Mouse (Mus musculus): ENCODE data around the gene Polr2e. TPM values are rescaled to one million over a fixed set of nuclear protein-coding genes. Genes with fewer than 3 reads are reported as not detected.

Polr2e gene
- polyA plus RNA-seq, 1 experiment from 2014 or later = 157 TPM

DNA sequence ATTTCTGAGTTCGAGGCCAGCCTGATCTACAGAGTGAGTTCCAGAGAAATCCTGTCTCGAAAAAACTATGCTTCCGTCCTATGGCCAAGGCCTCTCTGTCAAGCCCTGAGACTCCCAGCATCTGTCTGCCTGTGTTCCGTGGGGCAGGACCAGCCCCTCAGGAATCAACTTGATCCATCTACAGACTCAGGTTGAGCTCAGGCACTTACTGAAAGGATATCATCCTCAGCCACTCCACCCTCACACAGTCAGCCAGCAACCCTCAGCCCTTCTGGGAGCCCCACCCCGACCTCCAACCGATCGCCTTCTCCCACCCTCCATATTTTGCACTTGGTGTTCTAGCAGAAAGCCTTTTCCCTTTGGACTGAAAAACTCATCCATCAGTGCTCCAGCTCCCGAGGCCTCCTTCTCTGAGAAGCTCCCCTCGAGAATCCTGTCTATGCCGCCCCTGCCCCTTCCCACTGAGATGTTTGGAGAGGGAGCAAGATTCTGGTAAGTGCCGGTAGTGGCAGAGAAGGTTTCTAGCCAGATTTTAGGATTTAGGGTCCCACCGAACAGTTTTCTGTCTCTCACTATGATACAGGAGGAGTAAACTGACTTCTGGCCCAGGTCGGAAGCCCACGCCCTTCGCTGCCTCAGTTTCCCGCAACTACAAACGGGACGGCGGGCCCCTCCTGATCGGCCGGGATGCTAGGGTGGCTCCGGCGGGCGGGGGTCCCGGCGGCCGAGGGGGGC, 51.7 kb downstream of the Polr2e start:
- H3K4me2 ChIP-seq (ENCODE audit: low read length) = peak overlapping the region; percentile 46
- ATAC-seq (ENCODE audit: low FRiP score, low TSS enrichment) = no peak
- H3K4me3 ChIP-seq (replicated peaks; ENCODE audit: low read depth, low read length) = peak overlapping the region; percentile 32
- no peak for DNase-seq
- no peak overlapping the region for H3K27ac ChIP-seq (replicated peaks; ENCODE audit: low read depth, low read length)
- peaks cover 3% of the 10 kb centered on the region; the same call in 1 of the 2 replicates for H3K9me3 ChIP-seq (ENCODE audit: control insufficient read depth, low read length)
- no peaks in the 10 kb centered on the region for H3K36me3 ChIP-seq (ENCODE audit: control insufficient read depth, insufficient read depth, low read length)
- H3K27me3 ChIP-seq (ENCODE audit: control insufficient read depth, insufficient read depth, low read length) = peaks cover 38% of the 10 kb centered on the region
- no peak overlapping the region; the same call in 1 of the 2 replicates for H3K9ac ChIP-seq (replicated peaks; ENCODE audit: low read length)
- H3K4me1 ChIP-seq (ENCODE audit: control insufficient read depth, insufficient read depth, low read length) = peaks cover 12% of the 10 kb centered on the region
- WGBS = 14% methylated on average over 27 of the region's 27 CpGs

DNA sequence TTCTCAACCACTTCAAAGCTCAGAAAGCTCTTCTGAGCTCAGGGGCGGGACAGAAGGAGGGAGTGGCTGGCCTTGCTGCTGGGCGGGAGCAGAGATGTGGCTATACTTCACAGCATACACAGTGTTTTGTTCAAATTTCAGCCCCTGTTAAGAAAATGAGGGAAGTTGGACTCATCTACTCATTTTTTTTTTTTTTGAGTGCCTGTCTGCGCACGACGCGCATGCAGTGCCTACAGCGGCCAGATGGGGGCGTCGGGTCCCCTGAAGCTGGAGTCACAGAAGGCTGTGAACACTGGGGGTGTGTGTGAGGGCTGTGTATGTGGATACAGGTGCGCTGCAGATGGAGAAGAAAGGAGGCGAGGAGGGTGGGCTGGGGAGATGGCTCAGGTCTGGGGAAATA, 52.6 kb downstream of the Polr2e start:
- Histone ChIP-seq H3K4me1 (ENCODE audit: control insufficient read depth, insufficient read depth, low read length) (peaks cover 18% of the 10 kb centered on the region), H3K27me3 (ENCODE audit: control insufficient read depth, insufficient read depth, low read length) (peaks cover 38% of the 10 kb centered on the region), H3K9ac (replicated peaks; ENCODE audit: low read length) (no peak overlapping the region), H3K9me3 (ENCODE audit: control insufficient read depth, low read length) (peaks cover 3% of the 10 kb centered on the region; the same call in 1 of the 2 replicates), H3K27ac (replicated peaks; ENCODE audit: low read depth, low read length) (no peak overlapping the region), H3K4me3 (replicated peaks; ENCODE audit: low read depth, low read length) (no peak overlapping the region), H3K4me2 (ENCODE audit: low read length) (peak overlapping the region; percentile 2; the same call in 1 of the 2 replicates), H3K36me3 (ENCODE audit: control insufficient read depth, insufficient read depth, low read length) (no peaks in the 10 kb centered on the region)
- DNase-seq (peak; percentile 84), ATAC-seq (ENCODE audit: low FRiP score, low TSS enrichment) (no peak)
- WGBS = 3% methylated on average over 11 of the region's 11 CpGs

DNA sequence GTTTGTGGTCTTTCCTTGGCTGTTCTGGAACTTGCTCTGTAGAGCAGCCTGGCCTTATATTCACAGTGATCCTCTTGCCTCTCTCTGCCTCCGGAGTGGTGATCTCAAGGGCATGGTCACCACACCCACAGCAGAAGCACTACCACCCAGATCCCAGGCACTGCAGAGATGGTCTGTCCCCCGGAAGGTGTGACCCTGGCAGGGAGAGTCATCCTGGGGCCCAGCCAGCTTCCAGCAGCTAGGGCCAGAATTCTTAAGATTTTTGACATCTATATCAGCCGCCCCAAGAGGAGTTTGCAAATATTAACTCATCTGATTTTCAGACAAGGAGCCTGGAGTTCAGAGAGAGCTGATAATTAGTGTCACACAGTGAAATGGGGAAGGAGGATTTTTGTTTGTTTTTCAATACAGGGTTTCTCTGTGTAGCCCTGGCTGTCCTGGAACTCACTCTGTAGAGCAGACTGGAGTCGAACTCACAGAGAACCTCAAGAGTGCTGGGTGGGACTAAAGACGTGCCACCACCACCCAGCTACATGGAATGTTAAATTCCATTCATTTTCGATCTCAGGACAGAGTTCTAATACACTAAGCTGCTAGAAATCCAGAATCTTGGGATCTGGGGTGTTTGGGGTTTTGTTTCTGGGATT, 53.2 kb downstream of the Polr2e start:
- H3K9me3 ChIP-seq (ENCODE audit: control insufficient read depth, low read length) = no peaks in the 10 kb centered on the region; the same call in 1 of the 2 replicates
- ATAC-seq (ENCODE audit: low FRiP score, low TSS enrichment) (no peak), DNase-seq (no peak)
- peaks cover 38% of the 10 kb centered on the region for H3K27me3 ChIP-seq (ENCODE audit: control insufficient read depth, insufficient read depth, low read length)
- no peaks in the 10 kb centered on the region for H3K36me3 ChIP-seq (ENCODE audit: control insufficient read depth, insufficient read depth, low read length)
- peak overlapping the region; percentile 63 for H3K4me3 ChIP-seq (replicated peaks; ENCODE audit: low read depth, low read length)
- H3K9ac ChIP-seq (replicated peaks; ENCODE audit: low read length) = peak overlapping the region; percentile 80; the same call in 1 of the 2 replicates
- 43% methylated on average over 6 of the region's 6 CpGs for WGBS
- H3K4me1 ChIP-seq (ENCODE audit: control insufficient read depth, insufficient read depth, low read length) = peaks cover 18% of the 10 kb centered on the region
- H3K4me2 ChIP-seq (ENCODE audit: low read length) = peak overlapping the region; percentile 88
- H3K27ac ChIP-seq (replicated peaks; ENCODE audit: low read depth, low read length) = peak overlapping the region; percentile 92

Other genes with a start within 250 kb of the Polr2e start
- gene Prss57, start 248.8 kb downstream of the Polr2e start, polyA plus RNA-seq (2014; fragmentation: Nextera tagmentation; extraction: Ambion mirVana) = 0.30 TPM in 1 of 2 replicates, not detected in the other
- 270 and 307 TPM in 2 replicates for gene Palm, start 246.2 kb downstream of the Polr2e start, polyA plus RNA-seq (2014; fragmentation: Nextera tagmentation; extraction: Ambion mirVana)
- 0.45 and 1.5 TPM in 2 replicates for gene Misp, start 218.8 kb downstream of the Polr2e start, polyA plus RNA-seq (2014; fragmentation: Nextera tagmentation; extraction: Ambion mirVana)
- gene Ptbp1, start 185.4 kb downstream of the Polr2e start, polyA plus RNA-seq (2014; fragmentation: Nextera tagmentation; extraction: Ambion mirVana) = 47.5 and 74.0 TPM in 2 replicates
- gene Prtn3, start 165.3 kb downstream of the Polr2e start, polyA plus RNA-seq (2014; fragmentation: Nextera tagmentation; extraction: Ambion mirVana) = 14.9 and 16.7 TPM in 2 replicates
- gene Plppr3, start 165.2 kb downstream of the Polr2e start, polyA plus RNA-seq (2014; fragmentation: Nextera tagmentation; extraction: Ambion mirVana) = 342 and 375 TPM in 2 replicates
- gene Elane, start 153.5 kb downstream of the Polr2e start, polyA plus RNA-seq (2014; fragmentation: Nextera tagmentation; extraction: Ambion mirVana) = not detected in 2 replicates
- not detected in 2 replicates for gene Cfd, start 148.9 kb downstream of the Polr2e start, polyA plus RNA-seq (2014; fragmentation: Nextera tagmentation; extraction: Ambion mirVana)
- gene Med16, start 130.9 kb downstream of the Polr2e start, polyA plus RNA-seq (2014; fragmentation: Nextera tagmentation; extraction: Ambion mirVana) = 57.2 and 58.8 TPM in 2 replicates
- 3.5 and 8.6 TPM in 2 replicates for gene Gm26602, start 128.9 kb downstream of the Polr2e start, polyA plus RNA-seq (2014; fragmentation: Nextera tagmentation; extraction: Ambion mirVana)
- gene Kiss1r, start 122.8 kb downstream of the Polr2e start, polyA plus RNA-seq (2014; fragmentation: Nextera tagmentation; extraction: Ambion mirVana) = 2.4 and 2.9 TPM in 2 replicates
- gene R3hdm4, start 118.6 kb downstream of the Polr2e start, polyA plus RNA-seq (2014; fragmentation: Nextera tagmentation; extraction: Ambion mirVana) = 220 and 229 TPM in 2 replicates
- gene Arid3a, start 112.8 kb downstream of the Polr2e start, polyA plus RNA-seq (2014; fragmentation: Nextera tagmentation; extraction: Ambion mirVana) = 2.4 and 4.0 TPM in 2 replicates
- 89.6 and 117 TPM in 2 replicates for gene Wdr18, start 79.6 kb downstream of the Polr2e start, polyA plus RNA-seq (2014; fragmentation: Nextera tagmentation; extraction: Ambion mirVana)
- 0.39 and 0.53 TPM in 2 replicates for gene Grin3b, start 69.1 kb downstream of the Polr2e start, polyA plus RNA-seq (2014; fragmentation: Nextera tagmentation; extraction: Ambion mirVana)
- 20.7 and 28.4 TPM in 2 replicates for gene Tmem259, start 55.5 kb downstream of the Polr2e start, polyA plus RNA-seq (2014; fragmentation: Nextera tagmentation; extraction: Ambion mirVana)
- gene Cnn2, start 51.2 kb downstream of the Polr2e start, polyA plus RNA-seq (2014; fragmentation: Nextera tagmentation; extraction: Ambion mirVana) = 10.9 and 35.0 TPM in 2 replicates
- gene Abca7, start 43.3 kb downstream of the Polr2e start, polyA plus RNA-seq (2014; fragmentation: Nextera tagmentation; extraction: Ambion mirVana) = 3.7 and 4.1 TPM in 2 replicates
- 0.39 and 1.4 TPM in 2 replicates for gene Arhgap45, start 23.1 kb downstream of the Polr2e start, polyA plus RNA-seq (2014; fragmentation: Nextera tagmentation; extraction: Ambion mirVana)
- 508 and 543 TPM in 2 replicates for gene Gpx4, start 7.4 kb upstream of the Polr2e start, polyA plus RNA-seq (2014; fragmentation: Nextera tagmentation; extraction: Ambion mirVana)
- gene Sbno2, start 65.8 kb upstream of the Polr2e start, polyA plus RNA-seq (2014; fragmentation: Nextera tagmentation; extraction: Ambion mirVana) = 13.2 and 13.3 TPM in 2 replicates
- gene Stk11, start 76.0 kb upstream of the Polr2e start, polyA plus RNA-seq (2014; fragmentation: Nextera tagmentation; extraction: Ambion mirVana) = 26.5 and 38.7 TPM in 2 replicates
- gene Atp5d, start 98.8 kb upstream of the Polr2e start, polyA plus RNA-seq (2014; fragmentation: Nextera tagmentation; extraction: Ambion mirVana) = 407 and 480 TPM in 2 replicates
- gene Cbarp, start 101.0 kb upstream of the Polr2e start, polyA plus RNA-seq (2014; fragmentation: Nextera tagmentation; extraction: Ambion mirVana) = 78.9 and 101 TPM in 2 replicates
- 62.6 and 65.6 TPM in 2 replicates for gene Midn, start 108.5 kb upstream of the Polr2e start, polyA plus RNA-seq (2014; fragmentation: Nextera tagmentation; extraction: Ambion mirVana)
- 295 and 421 TPM in 2 replicates for gene Cirbp, start 126.2 kb upstream of the Polr2e start, polyA plus RNA-seq (2014; fragmentation: Nextera tagmentation; extraction: Ambion mirVana)
- 5.7 and 9.9 TPM in 2 replicates for gene 1600002K03Rik, start 133.1 kb upstream of the Polr2e start, polyA plus RNA-seq (2014; fragmentation: Nextera tagmentation; extraction: Ambion mirVana)
- 41.9 and 50.1 TPM in 2 replicates for gene Efna2, start 139.7 kb upstream of the Polr2e start, polyA plus RNA-seq (2014; fragmentation: Nextera tagmentation; extraction: Ambion mirVana)
- 51.5 and 65.4 TPM in 2 replicates for gene Mum1, start 186.6 kb upstream of the Polr2e start, polyA plus RNA-seq (2014; fragmentation: Nextera tagmentation; extraction: Ambion mirVana)
- gene Ndufs7, start 209.3 kb upstream of the Polr2e start, polyA plus RNA-seq (2014; fragmentation: Nextera tagmentation; extraction: Ambion mirVana) = 274 and 323 TPM in 2 replicates
- gene Gamt, start 221.2 kb upstream of the Polr2e start, polyA plus RNA-seq (2014; fragmentation: Nextera tagmentation; extraction: Ambion mirVana) = 15.1 and 16.7 TPM in 2 replicates
- 42.5 and 49.3 TPM in 2 replicates for gene Dazap1, start 221.7 kb upstream of the Polr2e start, polyA plus RNA-seq (2014; fragmentation: Nextera tagmentation; extraction: Ambion mirVana)